Mouse (Mus musculus) embryonic facial prominence, embryonic 11.5 days (tissue): ENCODE measurements around the gene 3110082I17Rik. TPM values are rescaled to one million over a fixed set of nuclear protein-coding genes. Genes with fewer than 3 reads are reported as not detected.

ENCODE experiments used
- ATAC-seq: fragments of 200-750 bp; cut with Nextera tagmentation; replicated peaks from 2 replicates; pipeline ENCODE4 v1.8.0; 2017; ENCODE audit warnings: low read depth; ENCODE audit not compliant: insufficient number of reproducible peaks, low FRiP score, low TSS enrichment
- DNase-seq: peaks from one replicate; pipeline ENCODE4 v3.0.0-alpha.2; 2015; ENCODE audit warnings: low spot score
- H3K27ac ChIP-seq: fragments of 300-500 bp; sonication (generic); replicated peaks from 2 replicates; pipeline ENCODE4 v1.5.1; 2014; ENCODE audit warnings: mild to moderate bottlenecking, low read depth, low read length, control low read depth
- H3K27me3 ChIP-seq: fragments of 300-500 bp; sonication (generic); 2 replicates; pipeline ENCODE4 v1.6.1; 2014; ENCODE audit warnings: mild to moderate bottlenecking, low read length, moderate library complexity, mixed read lengths; ENCODE audit not compliant: control insufficient read depth, insufficient read depth
- H3K36me3 ChIP-seq: fragments of 300-500 bp; sonication (generic); replicated peaks from 2 replicates; pipeline ENCODE4 v1.6.1; 2014; ENCODE audit warnings: low read depth, mild to moderate bottlenecking, low read length, moderate library complexity, mixed read lengths; ENCODE audit not compliant: control insufficient read depth, insufficient read depth
- H3K4me1 ChIP-seq: fragments of 300-500 bp; sonication (generic); 2 replicates; pipeline ENCODE4 v1.6.1; 2014; ENCODE audit warnings: low read length, mixed read lengths; ENCODE audit not compliant: control insufficient read depth, insufficient read depth
- H3K4me2 ChIP-seq: fragments of 300-500 bp; sonication (generic); 2 replicates; pipeline ENCODE4 v1.6.1; 2014; ENCODE audit warnings: low read depth, mild to moderate bottlenecking, control low read depth, low read length, moderate library complexity
- H3K4me3 ChIP-seq: fragments of 300-500 bp; sonication (generic); 2 replicates; pipeline ENCODE4 v1.5.1; 2014; ENCODE audit warnings: low read depth, low read length, control low read depth
- H3K9ac ChIP-seq: fragments of 300-500 bp; sonication (generic); replicated peaks from 2 replicates; pipeline ENCODE4 v1.6.1; 2014; ENCODE audit warnings: mild to moderate bottlenecking, control low read depth, low read length
- H3K9me3 ChIP-seq: fragments of 300-500 bp; sonication (generic); replicated peaks from 2 replicates; pipeline ENCODE4 v1.6.1; 2016; ENCODE audit warnings: mild to moderate bottlenecking, low read length, inconsistent platforms, mixed read lengths; ENCODE audit not compliant: control insufficient read depth
- WGBS: fragments of 180-500 bp; shearing (Covaris S2); extraction: QIAGEN DNeasy Blood & Tissue Kit; methylation state at CpG from one replicate; pipeline ENCODE4 v1.1.7; 2014; 5-methylcytosine and 5-hydroxymethylcytosine counted together
- polyA plus RNA-seq: library from polyadenylated mRNA; unstranded; fragments of >200 nt; fragmentation: Nextera tagmentation; extraction: Ambion mirVana; gene quantifications from 2 replicates; pipeline ENCODE4 v1.2.1, GENCODE M21; 2014

Gene 3110082I17Rik
- polyA plus RNA-seq, 1 experiment from 2014 or later = 27.1 TPM

GRCm38 (mm10) chr5:139427001-139427400 is 33.3 kb downstream of the 3110082I17Rik start:
- Histone ChIP-seq H3K9me3 (no peaks in the 10 kb centered on the region), H3K36me3 (no peaks in the 10 kb centered on the region), H3K4me1 (no peaks in the 10 kb centered on the region; the same call in 1 of the 2 replicates), H3K9ac (no peak overlapping the region), H3K27ac (no peak overlapping the region), H3K4me2 (no peak overlapping the region), H3K27me3 (no peaks in the 10 kb centered on the region), H3K4me3 (no peak overlapping the region)
- WGBS = 88% methylated on average over 9 of the region's 9 CpGs
- DNase-seq (no peak), ATAC-seq (no peak)

- H3K36me3 ChIP-seq = no peaks in the 10 kb centered on the region
- no peaks in the 10 kb centered on the region; the same call in 1 of the 2 replicates for H3K4me1 ChIP-seq
- ATAC-seq (no peak), DNase-seq (no peak)
- no peaks in the 10 kb centered on the region for H3K9me3 ChIP-seq
- H3K9ac ChIP-seq = no peak overlapping the region
- no peak overlapping the region for H3K4me3 ChIP-seq
- H3K27ac ChIP-seq = no peak overlapping the region
- H3K4me2 ChIP-seq = no peak overlapping the region
- WGBS = 81% methylated on average over 9 of the region's 9 CpGs
- no peaks in the 10 kb centered on the region for H3K27me3 ChIP-seq
Measured at GRCm38 (mm10) chr5:139425198-139425597, 35.1 kb downstream of the 3110082I17Rik start.

- Histone ChIP-seq H3K27me3 (no peaks in the 10 kb centered on the region), H3K9ac (peak within 1 kb of the TSS; percentile 32; the same call in 1 of the 2 replicates), H3K4me3 (no peak within 1 kb of the TSS), H3K9me3 (no peaks in the 10 kb centered on the region), H3K4me2 (no peak within 1 kb of the TSS), H3K4me1 (no peaks in the 10 kb centered on the region; the same call in 1 of the 2 replicates), H3K27ac (no peak within 1 kb of the TSS), H3K36me3 (no peaks in the 10 kb centered on the region)
- DNase-seq (no peak), ATAC-seq (no peak)
- 60% methylated on average over 21 of the region's 21 CpGs for WGBS
Measured at GRCm38 (mm10) chr5:139423026-139423865, 37.1 kb downstream of the 3110082I17Rik start, which contains the start of gene Gper1. Gper1 (plus strand) TSS chr5:139423151.

GRCm38 (mm10) chr5:139418633-139419032 is 41.7 kb downstream of the 3110082I17Rik start:
- Histone ChIP-seq H3K9me3 (no peaks in the 10 kb centered on the region), H3K9ac (no peak overlapping the region), H3K36me3 (no peaks in the 10 kb centered on the region), H3K4me2 (no peak overlapping the region), H3K27ac (no peak overlapping the region), H3K4me1 (no peaks in the 10 kb centered on the region; the same call in 1 of the 2 replicates), H3K4me3 (no peak overlapping the region), H3K27me3 (no peaks in the 10 kb centered on the region)
- no peak for DNase-seq
- 29% methylated on average over 3 of the region's 3 CpGs for WGBS
- ATAC-seq = no peak

- no peak for DNase-seq
- 62% methylated on average over 2 of the region's 2 CpGs for WGBS
- Histone ChIP-seq H3K9me3 (no peaks in the 10 kb centered on the region), H3K4me1 (no peaks in the 10 kb centered on the region; the same call in 1 of the 2 replicates), H3K9ac (no peak overlapping the region), H3K36me3 (no peaks in the 10 kb centered on the region), H3K27ac (no peak overlapping the region), H3K4me2 (no peak overlapping the region), H3K4me3 (no peak overlapping the region), H3K27me3 (no peaks in the 10 kb centered on the region)
- ATAC-seq = no peak
Measured at GRCm38 (mm10) chr5:139418110-139418509, 42.2 kb downstream of the 3110082I17Rik start.

GRCm38 (mm10) chr5:139417480-139417879 is 42.8 kb downstream of the 3110082I17Rik start:
- no peaks in the 10 kb centered on the region for H3K27me3 ChIP-seq
- 88% methylated on average over 3 of the region's 3 CpGs for WGBS
- H3K9ac ChIP-seq = no peak overlapping the region
- no peak overlapping the region for H3K4me2 ChIP-seq
- H3K4me3 ChIP-seq = no peak overlapping the region
- ATAC-seq (no peak), DNase-seq (no peak)
- no peaks in the 10 kb centered on the region for H3K36me3 ChIP-seq
- H3K27ac ChIP-seq = no peak overlapping the region
- H3K4me1 ChIP-seq = no peaks in the 10 kb centered on the region
- H3K9me3 ChIP-seq = no peaks in the 10 kb centered on the region

GRCm38 (mm10) chr5:139416942-139417341 is 43.4 kb downstream of the 3110082I17Rik start:
- WGBS = 95% methylated on average over 4 of the region's 4 CpGs
- Histone ChIP-seq H3K4me3 (no peak overlapping the region), H3K4me1 (no peaks in the 10 kb centered on the region), H3K27ac (no peak overlapping the region), H3K4me2 (no peak overlapping the region), H3K9me3 (no peaks in the 10 kb centered on the region), H3K9ac (no peak overlapping the region), H3K36me3 (no peaks in the 10 kb centered on the region), H3K27me3 (no peaks in the 10 kb centered on the region)
- DNase-seq = no peak
- no peak for ATAC-seq

- 91% methylated on average over 5 of the region's 5 CpGs for WGBS
Measured at GRCm38 (mm10) chr5:139415001-139415400, 45.3 kb downstream of the 3110082I17Rik start.

More at GRCm38 (mm10) chr5:139415001-139415400, 45.3 kb downstream of the 3110082I17Rik start:
- Histone ChIP-seq H3K9me3 (no peaks in the 10 kb centered on the region), H3K9ac (no peak overlapping the region), H3K4me1 (no peaks in the 10 kb centered on the region), H3K27me3 (no peaks in the 10 kb centered on the region), H3K4me2 (no peak overlapping the region), H3K4me3 (no peak overlapping the region), H3K36me3 (no peaks in the 10 kb centered on the region), H3K27ac (no peak overlapping the region)
- ATAC-seq = no peak
- no peak for DNase-seq
